Mouse (Mus musculus): ENCODE data around the gene Depp1. TPM values are rescaled to one million over a fixed set of nuclear protein-coding genes. Genes with fewer than 3 reads are reported as not detected.
A peak's percentile ranks its signal among the peaks of the same experiment; 100 is the strongest.

Depp1 gene
- total and polyA plus RNA-seq, 2 experiments from 2014 or later, result 3.1 to 5.0 TPM

DNA sequence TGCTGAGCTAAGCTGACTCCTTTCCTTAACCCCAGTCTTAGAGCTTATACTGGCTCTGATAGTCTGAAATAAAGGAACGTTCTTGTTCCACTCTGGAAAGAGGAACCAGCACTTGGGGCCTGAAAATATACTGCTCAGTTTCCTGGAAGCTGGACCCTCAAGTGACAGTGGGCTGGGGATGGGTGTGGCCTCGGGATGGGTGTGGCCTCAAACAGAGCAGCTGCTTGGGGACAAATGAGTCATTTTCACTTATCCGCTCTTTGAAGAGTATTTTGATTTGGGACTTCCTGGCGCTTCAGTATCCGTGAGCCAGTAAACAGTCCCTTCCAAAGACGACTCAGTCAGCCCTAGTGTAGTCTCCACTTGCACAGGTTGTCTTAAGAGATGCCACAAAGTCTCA lies 31.9 kb downstream of the Depp1 start:
- no peak overlapping the region for H3K4me2 ChIP-seq (ENCODE audit: low read depth, low read length, poor library complexity, severe bottlenecking)
- H3K27me3 ChIP-seq (ENCODE audit: insufficient read depth, low read length), result no peaks in the 10 kb centered on the region
- no peak overlapping the region for H3K27ac ChIP-seq (ENCODE audit: low read depth, low read length)
- no peak for DNase-seq (ENCODE audit: low spot score)
- 66% methylated on average over 6 of the region's 6 CpGs for WGBS
- no peak overlapping the region for H3K9ac ChIP-seq (replicated peaks; ENCODE audit: low read length, poor library complexity, severe bottlenecking)
- TF ChIP-seq CTCF (IDR thresholded peaks at IDR 0.05), result no peak
- H3K36me3 ChIP-seq (ENCODE audit: insufficient read depth, low read length), result no peaks in the 10 kb centered on the region
- ATAC-seq (ENCODE audit: low FRiP score), result no peak
- H3K4me3 ChIP-seq (ENCODE audit: low read depth, low read length), result no peak overlapping the region
- H3K4me1 ChIP-seq (ENCODE audit: insufficient read depth, low read length), result no peaks in the 10 kb centered on the region
- H3K9me3 ChIP-seq (ENCODE audit: low read length), result no peaks in the 10 kb centered on the region

GRCm38 (mm10) chr6:116693639-116694038 lies 43.2 kb downstream of the Depp1 start:
- Histone ChIP-seq H3K9me3 (ENCODE audit: low read length) (no peaks in the 10 kb centered on the region), H3K36me3 (ENCODE audit: insufficient read depth, low read length) (no peaks in the 10 kb centered on the region), H3K4me2 (ENCODE audit: low read depth, low read length, poor library complexity, severe bottlenecking) (no peak overlapping the region), H3K27ac (ENCODE audit: low read depth, low read length) (no peak overlapping the region), H3K4me3 (ENCODE audit: low read depth, low read length) (no peak overlapping the region), H3K27me3 (ENCODE audit: insufficient read depth, low read length) (no peaks in the 10 kb centered on the region), H3K9ac (replicated peaks; ENCODE audit: low read length, poor library complexity, severe bottlenecking) (no peak overlapping the region), H3K4me1 (ENCODE audit: insufficient read depth, low read length) (no peaks in the 10 kb centered on the region)
- DNase-seq (ENCODE audit: low spot score), result no peak
- 91% methylated on average over 4 of the region's 4 CpGs for WGBS
- no peak for TF ChIP-seq CTCF (IDR thresholded peaks at IDR 0.05)
- ATAC-seq (ENCODE audit: low FRiP score), result no peak

GRCm38 (mm10) chr6:116694346-116694745 lies 43.9 kb downstream of the Depp1 start:
- DNase-seq (ENCODE audit: low spot score) (no peak), ATAC-seq (ENCODE audit: low FRiP score) (no peak)
- no peaks in the 10 kb centered on the region for H3K4me1 ChIP-seq (ENCODE audit: insufficient read depth, low read length)
- no peak overlapping the region for H3K4me3 ChIP-seq (ENCODE audit: low read depth, low read length)
- 69% methylated on average over 3 of the region's 3 CpGs for WGBS
- H3K27ac ChIP-seq (ENCODE audit: low read depth, low read length), result no peak overlapping the region
- H3K27me3 ChIP-seq (ENCODE audit: insufficient read depth, low read length), result no peaks in the 10 kb centered on the region
- no peaks in the 10 kb centered on the region for H3K36me3 ChIP-seq (ENCODE audit: insufficient read depth, low read length)
- H3K9ac ChIP-seq (replicated peaks; ENCODE audit: low read length, poor library complexity, severe bottlenecking), result no peak overlapping the region
- TF ChIP-seq CTCF (IDR thresholded peaks at IDR 0.05), result no peak
- no peak overlapping the region for H3K4me2 ChIP-seq (ENCODE audit: low read depth, low read length, poor library complexity, severe bottlenecking)
- H3K9me3 ChIP-seq (ENCODE audit: low read length), result no peaks in the 10 kb centered on the region

DNA sequence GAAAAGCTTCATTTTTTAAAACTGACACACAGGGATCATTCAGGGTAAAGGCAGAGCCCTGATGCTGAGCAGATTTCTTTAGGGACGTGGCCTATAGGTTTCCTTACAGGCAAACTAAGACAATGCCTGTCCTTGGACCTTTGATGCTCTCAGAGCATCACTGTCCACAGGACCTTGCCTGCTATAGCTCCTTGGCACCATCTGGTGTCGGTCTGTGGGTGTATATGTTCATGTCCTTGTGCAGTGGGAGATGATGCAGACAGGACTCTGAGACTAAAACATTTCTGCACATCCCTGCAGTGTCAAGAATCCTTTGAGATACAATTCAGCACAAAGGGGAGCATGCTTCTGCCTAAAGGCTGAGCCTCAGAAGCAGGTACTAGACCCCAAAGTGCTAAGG lies 47.0 kb downstream of the Depp1 start:
- Histone ChIP-seq H3K4me1 (ENCODE audit: insufficient read depth, low read length) (no peaks in the 10 kb centered on the region), H3K4me2 (ENCODE audit: low read depth, low read length, poor library complexity, severe bottlenecking) (no peak overlapping the region), H3K9ac (replicated peaks; ENCODE audit: low read length, poor library complexity, severe bottlenecking) (no peak overlapping the region), H3K27ac (ENCODE audit: low read depth, low read length) (no peak overlapping the region), H3K27me3 (ENCODE audit: insufficient read depth, low read length) (no peaks in the 10 kb centered on the region), H3K36me3 (ENCODE audit: insufficient read depth, low read length) (no peaks in the 10 kb centered on the region), H3K4me3 (ENCODE audit: low read depth, low read length) (no peak overlapping the region), H3K9me3 (ENCODE audit: low read length) (no peaks in the 10 kb centered on the region)
- DNase-seq (ENCODE audit: low spot score), result peak; percentile 44
- TF ChIP-seq CTCF (IDR thresholded peaks at IDR 0.05), result peak; percentile 74
- ATAC-seq (ENCODE audit: low FRiP score), result no peak
- 69% methylated on average over 2 of the region's 2 CpGs for WGBS

DNA sequence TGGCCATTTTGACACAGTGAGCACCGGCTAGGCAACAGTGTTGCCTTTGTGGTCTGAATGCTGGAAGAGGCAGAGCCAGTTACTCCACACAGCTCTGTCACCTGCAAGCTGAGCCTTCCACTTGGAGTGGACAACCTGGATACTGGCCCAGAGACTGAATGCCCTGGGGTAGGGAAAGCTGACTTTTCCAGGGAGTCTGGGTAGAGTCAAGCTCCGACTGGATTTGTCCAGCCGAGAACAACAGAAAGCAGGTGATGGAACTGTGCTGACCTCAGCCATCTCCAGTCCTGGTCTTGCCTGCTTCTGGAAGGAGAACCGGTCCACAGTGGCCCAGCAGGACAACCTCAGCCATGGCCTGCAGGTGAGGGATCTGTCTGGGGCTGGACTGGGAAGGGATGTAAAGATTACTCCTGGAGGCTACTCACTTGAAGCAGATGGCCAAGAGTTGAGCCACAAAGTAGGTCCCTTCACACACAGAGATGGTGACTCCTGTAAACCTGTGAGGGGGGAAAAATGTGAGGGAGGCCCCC lies 47.6 kb downstream of the Depp1 start:
- WGBS, result 92% methylated on average over 4 of the region's 4 CpGs
- no peak for ATAC-seq (ENCODE audit: low FRiP score)
- no peak overlapping the region for H3K9ac ChIP-seq (replicated peaks; ENCODE audit: low read length, poor library complexity, severe bottlenecking)

GRCm38 (mm10) chr6:116700821-116701220 lies 50.4 kb downstream of the Depp1 start:
- Histone ChIP-seq H3K4me3 (ENCODE audit: low read depth, low read length) (no peak overlapping the region), H3K27me3 (ENCODE audit: insufficient read depth, low read length) (no peaks in the 10 kb centered on the region), H3K9me3 (ENCODE audit: low read length) (no peaks in the 10 kb centered on the region), H3K9ac (replicated peaks; ENCODE audit: low read length, poor library complexity, severe bottlenecking) (no peak overlapping the region), H3K36me3 (ENCODE audit: insufficient read depth, low read length) (no peaks in the 10 kb centered on the region), H3K4me1 (ENCODE audit: insufficient read depth, low read length) (no peaks in the 10 kb centered on the region), H3K27ac (ENCODE audit: low read depth, low read length) (no peak overlapping the region), H3K4me2 (ENCODE audit: low read depth, low read length, poor library complexity, severe bottlenecking) (no peak overlapping the region)
- ATAC-seq (ENCODE audit: low FRiP score), result no peak
- DNase-seq (ENCODE audit: low spot score), result no peak
- no peak for TF ChIP-seq CTCF (IDR thresholded peaks at IDR 0.05)

More for the DNA sequence above, 47.6 kb downstream of the Depp1 start:
- H3K9me3 ChIP-seq (ENCODE audit: low read length), result no peaks in the 10 kb centered on the region
- no peak overlapping the region for H3K27ac ChIP-seq (ENCODE audit: low read depth, low read length)
- no peaks in the 10 kb centered on the region for H3K4me1 ChIP-seq (ENCODE audit: insufficient read depth, low read length)
- H3K27me3 ChIP-seq (ENCODE audit: insufficient read depth, low read length), result no peaks in the 10 kb centered on the region
- no peak overlapping the region for H3K4me3 ChIP-seq (ENCODE audit: low read depth, low read length)
- no peak for TF ChIP-seq CTCF (IDR thresholded peaks at IDR 0.05)
- H3K36me3 ChIP-seq (ENCODE audit: insufficient read depth, low read length), result no peaks in the 10 kb centered on the region
- no peak overlapping the region for H3K4me2 ChIP-seq (ENCODE audit: low read depth, low read length, poor library complexity, severe bottlenecking)
- no peak for DNase-seq (ENCODE audit: low spot score)

Small RNA genes lying within 50 kb of the gene (microRNA-seq; reads per million reads assigned to microRNA genes)
- not detected for gene Mir7043 (ENCODE audit: borderline number of aligned reads)

Other genes with a start within 250 kb of the Depp1 start
- 0.57 and 1.6 TPM in 2 replicates for gene Alox5, start 189.4 kb upstream of the Depp1 start, total RNA-seq (2014; rRNA removed)
- 0.48 and 0.74 TPM in 2 replicates for gene Alox5, start 189.4 kb upstream of the Depp1 start, polyA plus RNA-seq (2015; fragmentation: Nextera tagmentation; extraction: Ambion mirVana)
- not detected in 2 replicates for gene Olfr211, start 161.5 kb upstream of the Depp1 start, total RNA-seq (2014; rRNA removed)
- gene Olfr211, start 161.5 kb upstream of the Depp1 start, polyA plus RNA-seq (2015; fragmentation: Nextera tagmentation; extraction: Ambion mirVana), result not detected in 2 replicates
- gene Olfr212, start 144.1 kb upstream of the Depp1 start, total RNA-seq (2014; rRNA removed), result not detected in 2 replicates
- gene Olfr212, start 144.1 kb upstream of the Depp1 start, polyA plus RNA-seq (2015; fragmentation: Nextera tagmentation; extraction: Ambion mirVana), result 0.07 TPM in 1 of 2 replicates, not detected in the other
- not detected in 2 replicates for gene Olfr213, start 112.2 kb upstream of the Depp1 start, total RNA-seq (2014; rRNA removed)
- not detected in 2 replicates for gene Olfr213, start 112.2 kb upstream of the Depp1 start, polyA plus RNA-seq (2015; fragmentation: Nextera tagmentation; extraction: Ambion mirVana)
- gene Gm5580, start 99.5 kb upstream of the Depp1 start, total RNA-seq (2014; rRNA removed), result not detected in 2 replicates
- gene Gm5580, start 99.5 kb upstream of the Depp1 start, polyA plus RNA-seq (2015; fragmentation: Nextera tagmentation; extraction: Ambion mirVana), result 0.27 and 0.28 TPM in 2 replicates
- gene Olfr214, start 96.4 kb upstream of the Depp1 start, total RNA-seq (2014; rRNA removed), result 0.99 TPM in 1 of 2 replicates, not detected in the other
- gene Olfr214, start 96.4 kb upstream of the Depp1 start, polyA plus RNA-seq (2015; fragmentation: Nextera tagmentation; extraction: Ambion mirVana), result not detected in 2 replicates
- gene Olfr215, start 66.4 kb upstream of the Depp1 start, total RNA-seq (2014; rRNA removed), result 0.05 TPM in 1 of 2 replicates, not detected in the other
- gene Olfr215, start 66.4 kb upstream of the Depp1 start, polyA plus RNA-seq (2015; fragmentation: Nextera tagmentation; extraction: Ambion mirVana), result not detected in 2 replicates
- 62.8 and 64.5 TPM in 2 replicates for gene Zfp422, start 21.6 kb upstream of the Depp1 start, total RNA-seq (2014; rRNA removed)
- gene Zfp422, start 21.6 kb upstream of the Depp1 start, polyA plus RNA-seq (2015; fragmentation: Nextera tagmentation; extraction: Ambion mirVana), result 95.0 and 96.4 TPM in 2 replicates
- gene Rassf4, start 23.3 kb downstream of the Depp1 start, total RNA-seq (2014; rRNA removed), result 6.7 and 7.0 TPM in 2 replicates
- 8.1 and 10.4 TPM in 2 replicates for gene Rassf4, start 23.3 kb downstream of the Depp1 start, polyA plus RNA-seq (2015; fragmentation: Nextera tagmentation; extraction: Ambion mirVana)
- 0.19 and 1.4 TPM in 2 replicates for gene Tmem72, start 66.3 kb downstream of the Depp1 start, total RNA-seq (2014; rRNA removed)
- 0.02 and 0.14 TPM in 2 replicates for gene Tmem72, start 66.3 kb downstream of the Depp1 start, polyA plus RNA-seq (2015; fragmentation: Nextera tagmentation; extraction: Ambion mirVana)